Mouse (Mus musculus) cerebellum, adult 9-10 months (tissue): ENCODE measurements around the gene Gm10974.

Experiments used
- DNase-seq: peaks from one replicate; pipeline ENCODE4 v3.0.0; 2022

Gene Gm10974

DNA sequence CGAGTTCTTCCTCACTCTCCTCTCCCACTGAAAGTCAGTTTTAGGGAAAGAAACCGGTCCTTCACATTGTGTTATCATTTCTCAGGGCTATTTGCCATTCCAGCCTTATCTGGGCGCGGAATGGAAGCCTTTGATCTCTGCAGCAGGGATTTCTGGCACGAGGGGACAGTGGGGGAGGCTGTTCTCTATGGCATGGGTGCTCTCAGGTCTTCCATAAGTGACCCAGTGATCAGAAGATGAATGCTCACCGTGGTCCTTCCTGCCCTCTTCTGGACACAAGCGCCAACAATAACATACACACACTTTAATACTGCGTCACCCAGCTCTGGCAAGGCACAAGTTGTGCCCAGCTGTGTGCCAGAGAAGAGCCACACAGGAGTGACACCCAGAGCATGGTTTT, 41.3 kb downstream of the Gm10974 start:
- DNase-seq, result no peak

DNA sequence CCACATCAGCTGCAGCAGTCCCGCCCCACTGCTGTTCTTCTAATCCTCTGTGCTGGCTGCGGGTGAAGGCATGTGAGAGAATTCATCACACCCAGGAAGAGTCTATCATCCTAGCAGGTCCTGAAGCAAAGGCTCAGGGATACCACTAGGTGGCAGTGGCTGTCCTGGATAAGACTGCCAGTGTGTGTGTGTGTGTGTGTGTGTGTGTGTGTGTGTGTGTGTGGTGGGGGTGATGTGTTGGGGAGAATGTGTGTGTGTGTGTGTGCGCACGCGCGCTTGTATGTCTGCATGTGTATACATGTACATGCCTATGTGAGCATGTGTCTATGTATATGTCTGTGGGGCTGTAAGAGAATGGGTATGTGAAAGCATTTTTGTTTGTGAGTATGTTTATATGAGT, 43.7 kb downstream of the Gm10974 start:
- no peak for DNase-seq

DNA sequence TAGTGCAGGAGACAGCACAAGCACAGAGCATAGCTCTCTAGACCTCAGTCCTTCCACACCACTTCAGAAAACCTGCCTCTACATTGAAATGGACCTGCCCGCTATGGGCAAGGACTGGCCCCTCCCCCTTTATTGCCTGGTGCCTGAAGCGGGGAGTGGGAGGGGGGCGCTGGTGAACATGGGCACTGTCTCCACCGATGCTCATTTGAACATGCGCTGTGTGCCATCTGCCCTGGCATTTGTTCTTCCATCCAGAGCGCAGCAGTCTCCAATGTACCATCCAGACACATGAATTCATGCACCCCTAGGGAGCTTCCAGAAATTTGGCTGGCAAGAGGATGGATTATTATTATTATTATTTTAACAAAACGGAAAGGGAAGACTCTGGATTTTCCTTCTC, 47.4 kb downstream of the Gm10974 start:
- no peak for DNase-seq

DNA sequence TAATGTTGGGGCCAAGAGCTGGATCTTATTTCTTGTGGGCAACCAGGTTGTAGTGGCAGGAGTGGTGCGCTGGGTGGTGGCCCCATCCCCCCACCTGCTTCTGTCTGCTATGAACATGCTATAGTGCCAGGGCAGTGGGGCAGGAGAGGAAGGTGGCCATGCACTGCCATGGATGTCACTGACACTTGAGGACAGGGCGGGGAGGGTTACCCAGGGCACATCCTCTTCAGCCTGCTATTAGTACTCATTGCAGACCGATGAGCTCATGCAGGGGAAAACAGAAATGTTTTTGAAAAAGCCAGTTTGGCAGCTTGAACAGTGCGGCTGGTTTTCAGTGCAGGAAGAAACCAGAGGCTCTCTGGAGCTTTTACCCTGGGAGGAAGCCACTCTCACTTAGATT, 51.1 kb downstream of the Gm10974 start:
- DNase-seq, result no peak

DNA sequence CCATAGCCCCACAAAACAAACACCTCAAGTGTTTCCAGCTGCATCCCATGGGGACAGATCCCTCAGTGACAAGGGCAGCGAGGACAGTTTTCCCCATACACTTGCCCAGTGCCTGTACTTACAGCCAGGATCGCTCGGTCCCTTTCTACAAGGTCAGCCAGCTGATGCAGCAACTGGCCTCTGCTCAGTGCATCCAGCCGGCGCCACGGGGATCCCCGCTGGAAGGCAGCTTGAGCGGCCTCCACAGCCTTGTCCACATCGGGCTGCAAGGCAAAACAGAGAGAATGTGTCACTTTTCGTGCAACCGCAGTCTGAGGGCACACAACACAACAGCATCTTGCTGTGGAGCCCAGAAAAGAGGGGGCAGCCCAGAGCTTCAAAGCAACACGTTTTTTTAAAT, 53.3 kb downstream of the Gm10974 start:
- DNase-seq, result no peak

DNA sequence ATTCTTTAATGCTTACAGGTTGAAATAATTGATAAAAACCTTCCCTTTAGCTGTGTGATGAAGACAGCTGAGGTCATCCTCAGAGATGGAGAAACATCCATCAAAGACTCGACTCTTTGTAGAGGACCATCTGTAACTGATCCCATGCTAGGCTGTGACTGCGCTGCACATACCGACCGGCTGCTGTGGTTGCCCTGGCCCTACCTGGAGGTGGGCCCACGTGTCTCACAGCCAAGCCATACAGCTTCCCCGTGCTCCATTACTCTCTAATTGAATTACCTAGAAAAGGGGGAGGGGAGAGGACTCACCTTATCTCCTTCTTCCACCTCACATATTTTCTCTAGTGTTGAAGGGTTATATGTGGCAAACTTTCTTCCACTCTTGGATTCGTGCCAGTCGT, 56.2 kb downstream of the Gm10974 start:
- no peak for DNase-seq

DNA sequence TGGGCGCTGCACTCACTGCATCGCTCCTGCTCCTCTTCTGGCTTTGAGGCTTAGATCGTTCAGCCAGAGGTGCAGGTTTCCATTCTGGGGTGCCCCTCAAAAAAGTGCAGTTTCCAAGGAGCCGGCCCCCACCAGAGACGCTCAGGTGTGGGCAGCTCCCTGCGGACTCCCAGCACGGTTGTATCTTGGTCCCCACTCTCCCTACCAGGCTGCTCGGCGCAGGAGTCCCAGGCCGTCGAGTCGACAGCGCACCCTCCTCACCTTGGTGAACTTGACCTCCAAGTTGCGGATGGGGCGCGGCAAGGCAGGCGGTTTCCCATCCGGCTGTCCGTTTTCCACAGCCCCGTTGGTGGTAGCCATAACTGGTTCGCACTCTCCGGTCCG, 61.3 kb downstream of the Gm10974 start:
- no peak for DNase-seq

DNA sequence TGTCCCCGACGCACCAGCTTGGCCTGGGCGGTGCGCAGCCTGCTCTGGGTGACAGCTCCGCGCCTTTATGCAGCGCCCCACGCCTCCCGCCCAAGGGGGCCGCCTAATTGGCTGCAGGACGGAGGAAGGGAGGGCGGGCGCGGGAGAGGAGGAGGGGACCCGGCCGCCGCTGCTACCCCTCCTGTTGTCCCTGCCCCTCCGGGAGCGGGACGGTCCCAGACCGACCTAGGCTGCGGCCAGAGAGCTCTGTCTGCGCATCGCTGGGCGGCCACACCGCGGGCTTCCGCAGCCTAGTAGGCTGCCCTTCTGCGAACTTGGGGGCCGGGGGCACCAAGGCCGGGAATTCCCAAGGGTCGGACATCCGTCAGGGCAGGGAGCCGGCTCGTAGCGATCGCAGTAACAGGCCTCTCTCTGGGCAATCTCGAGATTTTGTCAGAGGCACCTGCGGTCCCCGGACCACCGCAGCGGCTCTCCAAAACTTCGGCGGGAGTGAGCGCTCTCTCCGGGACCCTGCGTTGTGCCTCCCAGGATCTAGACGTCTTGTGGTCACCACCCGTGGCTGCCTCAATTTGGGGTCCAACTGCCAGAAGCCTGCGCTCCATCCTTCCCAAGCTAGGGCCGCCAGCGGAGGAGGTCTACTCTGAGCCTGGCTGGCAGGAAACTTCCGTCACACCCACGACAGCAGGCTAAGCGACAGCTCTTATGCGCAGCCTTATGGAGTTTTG, 61.9 kb downstream of the Gm10974 start, which contains the start of gene Aldh1a3:
Aldh1a3 (minus strand) TSS at position 81 of the 725 bp plus-strand sequence.
- no peak for DNase-seq

DNA sequence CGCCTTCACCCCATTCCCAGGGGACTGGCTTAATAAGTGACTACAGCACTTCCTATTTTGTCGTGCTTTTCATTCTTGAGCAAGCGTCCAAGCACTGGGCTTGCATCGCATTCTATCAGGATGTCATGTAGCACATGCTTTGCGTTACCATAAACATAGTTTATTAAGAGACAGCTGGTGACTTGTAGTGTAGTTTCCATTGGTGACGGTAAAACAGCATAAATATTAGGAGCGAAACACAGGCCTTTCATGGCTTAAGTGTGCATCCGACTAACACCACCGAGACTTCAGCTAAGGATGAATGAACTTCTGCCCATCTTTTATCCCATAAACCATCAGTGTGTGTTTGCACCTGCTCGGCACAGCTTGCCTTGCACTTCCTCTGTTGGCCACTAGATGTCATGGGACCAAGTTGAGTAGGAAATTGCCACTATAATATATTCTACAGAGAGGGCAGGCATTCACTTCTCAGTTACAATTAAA, 68.8 kb downstream of the Gm10974 start:
- DNase-seq, result peak; percentile 55
